Mouse (Mus musculus) stomach, postnatal 0 days (tissue): ENCODE measurements around the gene Il1rl1. TPM values are rescaled to one million over a fixed set of nuclear protein-coding genes. Genes with fewer than 3 reads are reported as not detected.

ENCODE experiments used
- ATAC-seq: fragments of 200-750 bp; cut with Nextera tagmentation; 2 replicates; pipeline ENCODE4 v1.8.0; 2017; ENCODE audit not compliant: low FRiP score, low TSS enrichment
- DNase-seq: peaks from one replicate; pipeline ENCODE4 v3.0.0-alpha.2; 2016; ENCODE audit warnings: low spot score
- H3K27ac ChIP-seq: fragments of 300-500 bp; sonication (generic); replicated peaks from 2 replicates; pipeline ENCODE4 v1.5.1; 2014; ENCODE audit warnings: mild to moderate bottlenecking, control low read depth
- H3K27me3 ChIP-seq: fragments of 300-500 bp; sonication (generic); 2 replicates; pipeline ENCODE4 v1.6.1; 2014; ENCODE audit warnings: low read length; ENCODE audit not compliant: control insufficient read depth, insufficient read depth
- H3K36me3 ChIP-seq: fragments of 300-500 bp; sonication (generic); 2 replicates; pipeline ENCODE4 v1.6.1; 2014; ENCODE audit warnings: low read length, mixed read lengths; ENCODE audit not compliant: control insufficient read depth, insufficient read depth
- H3K4me1 ChIP-seq: fragments of 300-500 bp; sonication (generic); replicated peaks from 2 replicates; pipeline ENCODE4 v1.6.1; 2014; ENCODE audit warnings: antibody characterized with exemption; ENCODE audit not compliant: control insufficient read depth, insufficient read depth
- H3K4me2 ChIP-seq: fragments of 300-500 bp; sonication (generic); replicated peaks from 2 replicates; pipeline ENCODE4 v1.6.1; 2014; ENCODE audit warnings: low read depth, mild to moderate bottlenecking, control low read depth, moderate library complexity
- H3K4me3 ChIP-seq: fragments of 300-500 bp; sonication (generic); 2 replicates; pipeline ENCODE4 v1.5.1; 2014; ENCODE audit warnings: low read depth, low read length, control low read depth
- H3K9ac ChIP-seq: fragments of 300-500 bp; sonication (generic); 2 replicates; pipeline ENCODE4 v1.6.1; 2014; ENCODE audit warnings: mild to moderate bottlenecking, low read length, control low read depth, mixed read lengths
- H3K9me3 ChIP-seq: fragments of 300-500 bp; sonication (generic); 2 replicates; pipeline ENCODE4 v1.6.1; 2016; ENCODE audit warnings: low read length; ENCODE audit not compliant: control insufficient read depth
- CTCF ChIP-seq: IDR thresholded peaks from 2 replicates; pipeline ENCODE4 v1.5.1; 2016; ENCODE audit warnings: antibody characterized with exemption, low read depth, mild to moderate bottlenecking, moderate library complexity
- EP300 ChIP-seq: optimal IDR thresholded peaks from 2 replicates; pipeline ENCODE3; 2016; ENCODE audit warnings: antibody characterized with exemption
- WGBS: fragments of 180-500 bp; shearing (Covaris S2); extraction: QIAGEN DNeasy Blood & Tissue Kit; methylation state at CpG from one replicate; pipeline ENCODE4 v1.1.7; 2014; 5-methylcytosine and 5-hydroxymethylcytosine counted together
- polyA plus RNA-seq: library from polyadenylated mRNA; unstranded; fragments of >200 nt; fragmentation: Nextera tagmentation; extraction: Ambion mirVana; gene quantifications from 2 replicates; pipeline ENCODE4 v1.2.1, GENCODE M21; 2015

Il1rl1 gene
- polyA plus RNA-seq, 1 experiment from 2014 or later: 0.55 TPM

DNA sequence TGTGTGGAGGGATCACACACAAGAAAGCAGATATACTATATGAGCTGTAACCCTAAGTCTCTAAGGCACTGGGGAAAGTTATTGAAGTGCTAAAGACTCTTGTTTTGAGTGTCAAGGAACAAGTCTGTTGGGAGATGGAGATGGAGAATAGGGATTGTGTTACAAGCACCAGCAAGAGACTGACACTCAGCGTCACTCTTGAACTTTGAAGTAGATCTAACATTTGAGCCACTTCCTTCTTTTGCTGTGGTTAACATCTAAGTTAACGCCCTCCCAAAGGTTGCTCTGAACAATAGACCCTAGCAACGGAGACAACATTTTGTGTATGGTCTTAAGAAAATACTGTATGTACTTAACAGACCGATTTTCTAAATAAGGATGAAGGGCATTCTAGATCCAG is 44.3 kb downstream of the Il1rl1 start:
- Histone ChIP-seq H3K27ac (no peak overlapping the region), H3K36me3 (no peaks in the 10 kb centered on the region), H3K27me3 (no peaks in the 10 kb centered on the region; the same call in 1 of the 2 replicates), H3K9ac (no peak overlapping the region), H3K4me2 (no peak overlapping the region), H3K4me3 (no peak overlapping the region), H3K4me1 (no peaks in the 10 kb centered on the region), H3K9me3 (no peaks in the 10 kb centered on the region)
- TF ChIP-seq CTCF: no peak
- no peak for TF ChIP-seq EP300
- WGBS: 85% methylated on average over 4 of the region's 4 CpGs
- DNase-seq: no peak
- ATAC-seq: no peak

DNA sequence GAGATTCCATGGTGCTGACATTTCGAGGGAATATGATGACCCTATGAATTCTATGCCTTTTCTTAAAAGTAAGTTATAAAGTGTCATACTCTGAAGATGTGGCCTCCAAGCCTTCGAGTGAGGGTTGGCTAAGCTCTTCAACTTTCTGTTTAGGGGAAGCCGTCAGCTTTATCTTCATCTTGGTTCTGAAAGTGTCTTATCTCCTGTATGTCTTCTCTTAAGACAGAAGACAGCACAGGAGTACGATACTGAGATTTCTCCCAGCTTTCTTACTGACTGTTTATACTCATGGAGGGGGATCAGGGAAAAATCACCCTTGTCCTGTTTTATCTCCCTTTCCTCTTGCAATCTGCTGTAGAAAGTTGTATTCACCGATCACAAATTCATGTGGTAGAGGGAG is 45.0 kb downstream of the Il1rl1 start:
- DNase-seq (no peak), ATAC-seq (no peak)
- Histone ChIP-seq H3K9me3 (no peaks in the 10 kb centered on the region), H3K27me3 (no peaks in the 10 kb centered on the region; the same call in 1 of the 2 replicates), H3K9ac (no peak overlapping the region), H3K4me2 (no peak overlapping the region), H3K36me3 (no peaks in the 10 kb centered on the region), H3K27ac (no peak overlapping the region), H3K4me3 (no peak overlapping the region), H3K4me1 (no peaks in the 10 kb centered on the region)
- no peak for TF ChIP-seq CTCF
- 73% methylated on average over 5 of the region's 5 CpGs for WGBS

DNA sequence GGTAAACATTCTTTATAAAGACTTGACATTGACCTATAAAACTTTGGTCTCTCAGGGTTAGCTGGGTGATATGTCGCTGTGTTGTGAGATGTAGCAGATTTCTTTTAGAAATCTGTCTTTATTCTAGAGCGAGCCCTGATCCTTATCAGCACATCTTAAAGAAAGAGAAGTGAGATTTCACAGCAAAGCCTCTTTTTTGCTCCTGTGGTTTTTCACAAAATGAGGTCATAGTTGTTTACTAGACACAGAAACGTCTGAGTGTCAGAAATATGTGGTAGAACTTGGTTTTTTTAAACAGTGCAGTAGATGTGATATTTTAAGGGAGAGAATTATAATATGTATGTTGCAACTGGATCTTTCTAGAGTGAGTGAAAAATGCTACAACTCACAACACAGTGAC is 46.3 kb downstream of the Il1rl1 start:
- no peak for DNase-seq
- no peaks in the 10 kb centered on the region for H3K4me1 ChIP-seq
- no peaks in the 10 kb centered on the region; the same call in 1 of the 2 replicates for H3K27me3 ChIP-seq
- ATAC-seq: no peak
- H3K9me3 ChIP-seq: no peaks in the 10 kb centered on the region
- no peak overlapping the region for H3K9ac ChIP-seq
- H3K27ac ChIP-seq: no peak overlapping the region
- WGBS: 40% methylated on average over 3 of the region's 3 CpGs
- no peak overlapping the region for H3K4me3 ChIP-seq
- TF ChIP-seq EP300: no peak
- no peak for TF ChIP-seq CTCF
- no peaks in the 10 kb centered on the region for H3K36me3 ChIP-seq
- H3K4me2 ChIP-seq: no peak overlapping the region

DNA sequence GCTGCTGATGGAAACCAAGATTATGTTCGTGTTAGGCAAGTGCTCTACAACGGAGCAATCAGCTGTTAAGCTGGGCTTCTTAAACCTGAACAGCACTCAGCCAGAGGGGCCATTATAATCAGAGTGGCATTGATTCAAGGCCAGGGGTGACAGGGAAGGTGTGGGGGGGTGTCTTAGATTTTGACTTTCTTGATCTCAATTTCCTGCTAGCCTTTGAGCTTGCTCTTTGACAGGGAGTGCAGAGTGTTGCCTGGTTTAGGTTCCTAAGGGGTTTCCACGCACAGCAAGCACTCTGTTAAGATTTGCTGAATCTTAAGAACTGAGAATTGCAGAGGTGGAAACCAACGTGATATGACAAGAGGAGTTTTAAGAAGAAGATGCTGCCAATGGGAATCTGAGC is 47.4 kb downstream of the Il1rl1 start:
- Histone ChIP-seq H3K27me3 (no peaks in the 10 kb centered on the region; the same call in 1 of the 2 replicates), H3K27ac (no peak overlapping the region), H3K4me1 (no peaks in the 10 kb centered on the region), H3K4me2 (no peak overlapping the region), H3K9me3 (no peaks in the 10 kb centered on the region), H3K4me3 (no peak overlapping the region), H3K36me3 (no peaks in the 10 kb centered on the region), H3K9ac (no peak overlapping the region)
- no peak for ATAC-seq
- TF ChIP-seq EP300: no peak
- TF ChIP-seq CTCF: no peak
- WGBS: 67% methylated on average over 4 of the region's 4 CpGs
- no peak for DNase-seq

DNA sequence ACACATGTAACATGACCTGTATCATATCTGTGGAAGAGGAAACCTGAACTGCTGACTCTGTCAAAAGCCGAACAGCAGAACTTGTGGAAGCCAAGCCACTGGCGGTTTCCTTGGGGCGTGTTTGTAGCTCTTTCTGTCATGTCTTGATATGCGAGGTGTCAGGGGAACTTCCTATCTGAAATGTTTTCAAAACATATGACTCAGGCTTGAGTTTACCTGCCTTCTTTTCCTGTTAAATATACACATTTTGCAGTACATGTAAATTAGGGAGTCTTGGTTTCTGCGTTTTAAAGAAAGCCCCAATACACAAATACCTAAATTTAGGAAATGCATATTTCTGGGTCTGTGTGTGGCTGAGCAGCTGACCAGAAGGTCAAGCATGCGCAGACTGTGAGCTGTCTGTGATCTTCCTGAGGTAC is 50.1 kb downstream of the Il1rl1 start:
- 65% methylated on average over 6 of the region's 6 CpGs for WGBS
- Histone ChIP-seq H3K9ac (no peak overlapping the region), H3K4me2 (no peak overlapping the region), H3K36me3 (no peaks in the 10 kb centered on the region), H3K9me3 (no peaks in the 10 kb centered on the region), H3K4me3 (no peak overlapping the region), H3K4me1 (no peaks in the 10 kb centered on the region), H3K27ac (no peak overlapping the region), H3K27me3 (no peaks in the 10 kb centered on the region)
- TF ChIP-seq CTCF (no peak), EP300 (no peak)
- no peak for ATAC-seq
- no peak for DNase-seq

DNA sequence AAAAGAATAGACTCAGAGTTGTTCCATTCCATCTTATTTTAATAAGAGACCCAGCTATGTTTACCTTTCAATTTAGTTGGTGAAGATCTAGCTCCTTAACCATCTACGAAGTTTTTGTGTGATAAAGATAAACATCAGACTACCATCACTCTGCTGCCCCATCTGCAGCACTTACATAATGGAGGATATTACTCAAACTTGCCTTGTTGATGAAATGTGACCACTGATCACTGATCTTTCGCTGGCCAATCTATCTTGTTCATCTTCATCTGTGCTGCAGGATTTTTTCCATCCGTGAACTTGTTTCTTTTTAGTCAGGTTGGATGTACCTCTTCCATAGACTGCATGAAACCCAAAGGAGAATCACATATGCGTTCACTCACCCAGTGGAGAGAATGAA is 65.2 kb downstream of the Il1rl1 start:
- no peaks in the 10 kb centered on the region for H3K4me1 ChIP-seq
- no peak overlapping the region for H3K9ac ChIP-seq
- no peak overlapping the region for H3K4me3 ChIP-seq
- no peaks in the 10 kb centered on the region for H3K36me3 ChIP-seq
- no peak for ATAC-seq
- no peaks in the 10 kb centered on the region for H3K9me3 ChIP-seq
- TF ChIP-seq CTCF (no peak), EP300 (no peak)
- no peak overlapping the region for H3K4me2 ChIP-seq
- H3K27me3 ChIP-seq: no peaks in the 10 kb centered on the region
- WGBS: 74% methylated on average over 4 of the region's 4 CpGs
- no peak overlapping the region for H3K27ac ChIP-seq
- no peak for DNase-seq
